Mouse (Mus musculus) CD4-positive, CD25-positive, alpha-beta regulatory T cell, adult 2 months (primary cell): ENCODE data around the gene Fam207a.
A peak's percentile ranks its signal among the peaks of the same experiment; 100 is the strongest.

Source experiments
- DNase-seq: peaks from one replicate; pipeline ENCODE4 v3.0.0-alpha.2; 2012; ENCODE audit warnings: low read depth, low spot score

The Fam207a gene

GRCm38 (mm10) chr10:77502967-77503922 is 12.3 kb downstream of the Fam207a start:
- DNase-seq: no peak

DNA sequence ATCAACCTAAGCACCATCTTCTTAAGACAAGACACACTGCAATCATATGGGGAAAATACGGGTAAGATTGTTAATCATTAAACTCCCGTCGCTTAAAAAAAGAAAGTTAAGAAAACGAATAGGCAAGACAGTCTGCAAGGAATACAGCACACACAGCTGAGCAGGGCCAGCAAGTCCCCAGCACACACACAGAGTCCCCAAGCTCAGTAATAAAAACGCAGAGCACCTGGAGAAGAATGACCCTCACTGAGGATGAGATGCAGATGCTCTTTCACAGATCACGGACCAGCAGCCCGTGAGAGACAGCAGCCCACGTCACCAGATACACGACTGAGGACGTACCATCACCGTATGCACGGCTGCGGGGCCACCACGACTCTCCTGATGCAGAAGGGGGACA is 14.9 kb downstream of the Fam207a start:
- DNase-seq: no peak

DNA sequence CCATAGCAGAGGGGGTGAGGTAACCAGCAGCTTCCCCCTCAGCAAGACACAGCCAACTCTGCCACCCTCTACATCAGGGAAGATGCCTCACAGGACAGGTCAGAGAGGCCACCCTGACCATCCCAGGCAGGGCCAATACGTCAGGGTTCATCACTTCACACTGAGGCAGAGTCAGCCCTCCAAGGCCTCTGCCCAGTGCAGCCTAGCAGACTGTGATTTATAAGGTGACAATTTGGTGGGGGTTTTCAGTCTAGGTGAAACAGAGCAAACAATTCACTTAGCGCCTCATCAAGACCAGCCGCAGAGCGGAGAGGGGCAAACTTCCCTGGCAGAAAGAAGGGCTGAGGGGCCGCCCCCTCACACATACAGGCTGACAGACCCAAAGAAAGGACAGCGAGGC is 17.3 kb downstream of the Fam207a start:
- no peak for DNase-seq

DNA sequence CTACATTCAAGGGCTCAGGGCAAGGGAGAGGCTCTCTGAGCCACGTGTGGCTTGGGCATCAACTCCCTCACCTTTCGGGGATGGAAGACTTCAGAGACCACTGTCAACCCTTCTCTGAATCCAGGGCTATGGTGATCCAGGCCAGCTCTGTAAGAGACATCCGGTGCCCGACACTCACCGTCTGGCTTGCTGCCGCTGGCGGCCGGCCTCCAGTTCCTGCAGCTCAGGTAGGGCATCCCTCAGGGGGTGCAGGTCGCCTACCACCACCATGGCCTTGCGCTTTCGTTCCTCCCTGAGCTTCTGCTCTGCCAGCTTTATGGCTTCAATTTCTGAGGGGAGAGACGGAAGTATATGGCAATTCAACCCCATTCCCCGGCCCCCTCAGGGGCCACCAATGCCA is 18.4 kb downstream of the Fam207a start:
- no peak for DNase-seq

DNA sequence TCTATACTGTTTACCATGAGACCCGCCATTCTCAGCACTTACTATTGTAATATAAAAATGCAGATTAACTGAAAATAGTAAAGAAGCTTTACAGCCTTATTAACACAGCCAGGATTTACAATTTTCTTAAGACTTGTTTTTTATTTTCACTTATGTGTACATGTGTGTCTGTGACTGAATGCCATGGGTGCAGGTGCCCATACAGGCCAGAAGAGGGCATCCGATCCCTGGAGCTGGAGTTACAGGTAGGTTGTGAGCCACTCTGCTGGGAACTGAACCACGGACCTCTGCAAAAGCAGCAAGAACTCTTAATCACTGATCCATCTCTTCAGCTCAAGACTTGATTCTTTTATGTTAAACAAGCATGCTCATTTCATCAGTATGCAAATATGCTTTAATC is 22.7 kb downstream of the Fam207a start:
- DNase-seq: no peak

DNA sequence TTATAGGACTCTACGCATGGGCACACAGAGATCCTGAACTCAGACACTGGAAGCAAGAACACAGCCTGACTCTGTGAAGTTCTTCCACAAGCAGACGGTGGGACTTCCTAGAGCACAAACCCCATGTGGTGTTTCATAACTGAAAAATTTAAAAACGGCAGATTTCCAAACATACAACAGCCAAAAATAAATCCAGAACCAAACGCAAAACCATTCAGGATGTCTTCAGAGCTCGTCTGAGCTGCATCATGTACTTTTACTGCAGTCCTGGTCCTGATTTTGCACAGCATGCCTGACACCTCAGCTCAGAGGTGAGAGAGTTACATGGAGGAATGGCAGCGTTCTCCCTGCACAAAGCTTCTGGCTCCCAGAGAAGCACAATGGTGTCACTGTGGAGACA is 24.0 kb downstream of the Fam207a start:
- no peak for DNase-seq

GRCm38 (mm10) chr10:77488168-77488567 is 27.4 kb downstream of the Fam207a start:
- no peak for DNase-seq

DNA sequence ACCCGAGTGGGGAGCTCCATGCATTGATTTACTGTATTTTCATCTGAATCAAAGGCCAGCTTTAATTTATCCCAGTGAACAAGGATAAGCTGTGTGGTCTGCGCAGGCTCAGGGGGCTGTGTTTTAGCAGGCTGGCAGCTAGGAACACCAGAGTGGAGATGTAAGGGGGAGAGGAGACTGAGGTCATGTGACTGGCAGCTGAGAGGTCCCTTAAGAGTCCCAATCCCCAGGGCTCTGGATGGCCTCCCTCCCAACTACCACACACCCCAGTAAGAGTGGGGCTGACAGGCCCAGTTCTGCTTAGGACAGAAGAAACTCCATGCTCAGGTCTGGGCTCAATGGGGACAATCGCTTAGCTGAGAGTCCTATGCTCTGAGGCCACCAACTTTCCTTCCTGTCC is 29.8 kb downstream of the Fam207a start:
- no peak for DNase-seq

DNA sequence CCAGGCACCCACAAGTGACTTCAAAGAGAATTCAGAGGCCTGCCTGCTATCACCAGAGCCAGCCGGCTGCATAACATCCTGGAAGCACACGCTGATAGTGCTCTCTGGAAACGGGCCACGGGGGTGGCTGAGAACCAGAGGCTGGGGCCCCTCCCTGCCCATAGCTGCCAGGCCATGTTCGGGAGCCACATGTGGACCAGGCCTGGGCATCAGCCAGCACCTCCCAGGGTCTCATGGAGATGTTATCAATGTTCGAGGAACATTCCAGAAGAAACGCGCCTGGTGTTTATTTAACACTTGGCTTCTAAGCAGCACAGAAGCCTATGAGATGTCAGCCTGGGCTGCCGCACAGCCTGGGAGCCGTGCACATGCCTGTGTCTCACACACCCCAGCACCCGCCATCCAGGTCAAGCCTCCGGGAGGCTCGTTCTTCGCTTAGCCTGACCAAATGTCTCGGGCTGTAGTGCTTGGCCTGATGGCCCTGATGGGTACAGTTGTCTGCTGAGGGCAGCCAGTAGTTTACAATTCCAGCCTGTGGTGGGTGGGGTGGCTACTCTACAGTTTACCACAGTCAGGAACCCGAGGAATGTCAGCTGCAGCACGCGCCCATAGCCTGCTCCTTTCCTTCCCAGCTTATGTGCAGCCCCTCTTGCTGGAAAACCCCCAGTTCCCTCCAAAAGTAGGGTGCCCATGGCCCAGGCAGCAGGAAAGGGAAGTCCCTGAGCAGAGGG is 31.2 kb downstream of the Fam207a start:
- no peak for DNase-seq

GRCm38 (mm10) chr10:77481814-77482213 is 33.8 kb downstream of the Fam207a start:
- DNase-seq: peak; percentile 33

DNA sequence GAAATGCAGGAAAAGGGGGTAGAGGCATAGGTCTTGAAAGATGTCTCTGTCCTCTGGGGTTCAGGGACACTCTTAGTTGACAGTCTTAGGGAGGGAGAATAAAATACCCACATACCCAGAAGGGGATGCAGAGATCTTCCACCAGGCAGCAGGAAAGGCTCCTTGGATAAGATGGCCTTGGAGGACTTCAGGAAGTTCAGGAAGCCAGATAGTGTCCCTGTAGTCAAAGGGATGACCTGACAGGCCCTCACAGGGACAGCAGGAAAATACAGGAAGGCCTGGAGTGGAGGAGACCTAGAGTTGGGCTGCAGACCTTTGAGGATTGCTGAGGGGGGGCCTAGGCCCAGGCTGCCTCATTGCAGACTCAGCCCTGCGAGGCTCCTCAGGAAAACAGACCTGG is 35.6 kb downstream of the Fam207a start:
- no peak for DNase-seq

DNA sequence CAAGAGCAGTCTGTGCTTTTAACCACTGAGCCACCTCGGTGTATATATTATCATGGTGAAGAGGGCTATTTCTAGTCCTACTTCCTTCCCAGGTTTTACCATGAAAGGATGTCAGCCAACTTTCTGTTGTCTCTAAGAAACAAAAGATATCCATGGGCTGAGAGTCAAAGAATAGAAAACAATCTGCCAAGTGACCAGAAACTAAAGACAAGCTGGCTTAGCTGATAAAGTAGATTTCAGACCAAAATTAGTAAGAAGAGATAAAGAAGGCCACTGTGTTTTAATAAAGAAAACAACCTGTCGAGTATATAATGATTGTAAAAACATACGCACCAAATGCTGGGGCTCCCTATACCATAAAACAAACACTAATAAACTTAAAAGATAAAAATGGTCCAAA is 38.7 kb downstream of the Fam207a start:
- no peak for DNase-seq

GRCm38 (mm10) chr10:77472188-77472587 is 43.4 kb downstream of the Fam207a start:
- DNase-seq: no peak

DNA sequence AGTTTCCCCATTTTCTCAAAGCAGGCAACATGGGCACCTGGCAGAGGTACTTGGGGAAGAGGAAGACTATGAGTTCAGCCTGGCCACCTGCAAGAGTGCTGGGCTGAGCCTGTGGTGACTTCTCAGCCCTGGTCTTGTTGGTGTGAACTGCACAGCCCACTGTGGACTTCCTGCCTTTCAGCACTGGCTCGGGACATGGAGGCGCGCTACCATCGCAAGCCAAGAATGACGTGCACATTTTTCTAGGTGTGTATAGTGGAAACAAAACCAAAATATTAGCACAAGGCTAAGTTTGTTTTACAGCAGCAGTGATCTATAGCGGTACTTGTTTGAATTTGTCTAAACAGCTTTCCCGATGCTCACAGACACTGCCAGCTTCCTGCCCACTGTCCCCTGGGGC is 44.1 kb downstream of the Fam207a start:
- no peak for DNase-seq

DNA sequence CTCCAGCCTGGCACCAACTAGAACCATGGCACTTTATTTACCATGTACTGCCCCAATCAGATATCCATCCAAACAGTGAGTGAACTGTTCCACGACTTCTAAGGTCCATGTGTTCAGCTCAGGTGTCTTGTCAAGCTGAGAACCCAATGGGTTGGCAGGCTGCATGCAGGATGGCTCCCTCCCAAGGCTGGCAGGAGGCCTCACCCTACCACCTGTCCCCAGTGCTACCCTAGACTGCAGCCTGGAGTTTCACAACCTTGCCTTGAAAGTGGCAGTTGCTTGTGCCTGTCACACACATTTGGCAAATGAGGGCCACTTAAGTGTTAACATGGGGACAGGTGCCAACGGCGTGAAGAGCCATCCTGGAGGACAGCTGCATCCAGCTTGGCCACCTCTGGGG is 44.8 kb downstream of the Fam207a start:
- no peak for DNase-seq

GRCm38 (mm10) chr10:77468675-77469074 is 46.9 kb downstream of the Fam207a start:
- DNase-seq: no peak

DNA sequence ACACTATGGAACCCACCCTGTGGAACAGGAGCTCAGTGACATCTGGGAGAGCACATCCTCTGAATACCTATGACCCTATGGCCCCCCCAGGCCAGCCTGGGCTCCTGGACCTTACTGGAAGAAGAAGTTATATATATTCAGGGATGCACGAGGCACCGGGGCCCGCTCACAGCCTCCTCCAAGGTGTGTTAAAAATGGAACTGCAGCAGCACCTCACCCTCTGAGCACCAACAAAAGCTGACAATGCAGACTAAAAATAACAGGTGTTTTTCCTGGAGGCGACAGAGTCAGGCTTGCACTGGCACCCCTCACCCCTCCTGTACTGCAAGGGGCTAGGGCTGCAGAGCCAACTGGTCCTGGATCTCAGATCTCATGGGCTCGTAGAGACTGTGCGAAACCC is 48.2 kb downstream of the Fam207a start:
- DNase-seq: no peak

GRCm38 (mm10) chr10:77465902-77466301 is 49.7 kb downstream of the Fam207a start:
- DNase-seq: no peak

GRCm38 (mm10) chr10:77464181-77464936 is 51.2 kb downstream of the Fam207a start:
- DNase-seq: no peak

- no peak for DNase-seq
Measured at GRCm38 (mm10) chr10:77461161-77461560, 54.4 kb downstream of the Fam207a start.

GRCm38 (mm10) chr10:77457701-77458100 is 57.9 kb downstream of the Fam207a start:
- DNase-seq: no peak

- DNase-seq: no peak
Measured at GRCm38 (mm10) chr10:77456507-77456906, 59.1 kb downstream of the Fam207a start.
